Mouse (Mus musculus) R1 (cell line): ENCODE measurements at regions not wholly inside any gene's neighbourhood (a gene's known extent, or its start where the extent isn't known, plus 50 kb on each side); places are given as distances from the start of the nearest gene placed in this dataset.

ENCODE experiments used
- DNase-seq: peaks from one replicate; pipeline ENCODE4 v3.0.0-alpha.2; 2018; ENCODE audit warnings: low read depth, low spot score

DNA sequence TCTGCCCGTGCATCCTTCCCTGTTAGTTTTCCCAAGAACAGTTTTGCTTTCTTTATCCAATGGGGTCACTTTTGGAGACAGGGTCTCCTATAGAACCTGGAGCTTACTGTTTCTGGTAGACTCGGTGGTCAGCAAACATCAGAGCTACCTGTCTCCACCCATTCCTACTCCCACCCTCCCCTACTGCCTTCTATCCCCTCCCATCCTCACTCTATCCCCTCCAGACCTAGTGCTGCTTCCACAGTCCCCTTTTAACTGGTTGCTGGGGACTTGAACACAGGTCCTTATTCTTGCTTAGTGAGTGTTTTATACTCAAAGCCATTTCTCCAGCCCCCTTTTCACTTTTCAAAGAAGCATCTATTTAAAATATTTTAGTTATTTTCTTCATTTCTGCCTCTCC, 189.4 kb upstream of the Fat4 start:
- DNase-seq, result no peak

DNA sequence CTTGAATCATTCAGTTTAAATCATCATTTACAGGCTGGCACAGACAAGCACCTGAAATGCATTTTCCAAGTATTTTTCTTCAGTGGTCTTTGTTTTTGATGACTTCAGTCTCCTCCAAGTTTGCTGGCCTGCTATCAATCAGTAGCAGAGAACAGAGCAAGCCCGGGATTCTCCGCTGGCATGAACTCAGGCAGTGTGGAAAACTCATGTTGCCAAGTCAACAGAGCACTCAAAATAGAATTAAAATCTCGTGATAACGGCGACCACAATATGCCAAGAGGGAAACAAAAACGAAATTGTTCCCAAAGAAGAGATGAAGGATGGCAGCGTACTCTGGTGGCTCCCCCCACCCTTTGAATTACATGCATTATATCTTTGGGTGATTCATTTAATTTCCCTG, 190.9 kb upstream of the Fat4 start:
- DNase-seq, result no peak

DNA sequence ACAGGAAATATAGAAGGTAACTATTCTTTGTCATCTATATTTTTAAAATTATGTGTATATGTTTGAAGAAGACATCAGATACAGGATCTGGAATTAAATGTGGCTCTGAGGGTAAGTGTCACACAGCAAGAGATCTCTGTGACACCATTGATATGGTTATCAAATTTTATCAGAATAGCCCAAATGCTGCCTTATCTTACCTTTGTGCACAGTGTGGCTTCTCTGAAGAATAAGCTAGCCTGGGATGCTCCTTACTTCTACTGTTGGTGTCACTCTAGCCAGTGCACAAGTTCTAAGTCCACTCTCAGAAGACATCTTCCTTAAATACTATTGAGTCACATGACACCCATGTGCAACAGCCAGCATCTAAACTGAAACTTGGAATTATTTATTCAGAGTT, 194.0 kb upstream of the Fat4 start:
- DNase-seq, result no peak

DNA sequence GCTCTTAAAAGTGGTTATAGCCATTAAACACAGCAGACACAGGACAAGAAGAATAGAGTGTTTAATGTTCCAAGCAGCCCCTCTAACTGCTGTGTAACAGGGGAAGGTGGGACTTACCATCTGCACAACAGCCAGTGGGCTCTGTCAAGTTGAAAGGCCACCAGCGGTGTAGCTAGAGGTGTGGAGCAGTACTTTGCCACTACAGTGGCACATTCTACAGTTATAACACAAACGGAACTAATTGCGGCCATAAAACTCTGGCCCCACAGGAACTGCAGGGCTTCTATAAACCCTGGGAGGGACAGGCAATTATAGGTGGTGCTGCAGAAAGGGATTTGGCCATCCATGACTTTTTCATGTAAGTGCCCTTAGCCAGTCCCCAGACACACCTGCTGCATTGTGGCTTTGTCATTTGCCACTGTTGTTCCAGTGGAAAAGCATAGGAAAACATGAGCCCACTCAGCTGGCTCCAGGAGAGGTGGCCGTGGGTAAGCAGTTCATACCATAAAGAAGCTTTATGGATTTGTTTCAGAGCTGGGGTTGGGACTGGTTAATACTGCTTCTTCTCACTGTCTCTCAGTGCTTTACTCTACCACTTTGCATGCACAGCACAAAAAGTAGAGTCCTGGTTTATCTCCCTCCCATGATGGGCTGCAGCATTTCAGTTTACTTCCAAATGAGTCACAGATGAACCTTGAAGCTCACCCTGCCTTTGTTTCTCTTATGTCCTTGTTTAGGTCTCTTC, 199.8 kb upstream of the Ankrd50 start:
- no peak for DNase-seq

DNA sequence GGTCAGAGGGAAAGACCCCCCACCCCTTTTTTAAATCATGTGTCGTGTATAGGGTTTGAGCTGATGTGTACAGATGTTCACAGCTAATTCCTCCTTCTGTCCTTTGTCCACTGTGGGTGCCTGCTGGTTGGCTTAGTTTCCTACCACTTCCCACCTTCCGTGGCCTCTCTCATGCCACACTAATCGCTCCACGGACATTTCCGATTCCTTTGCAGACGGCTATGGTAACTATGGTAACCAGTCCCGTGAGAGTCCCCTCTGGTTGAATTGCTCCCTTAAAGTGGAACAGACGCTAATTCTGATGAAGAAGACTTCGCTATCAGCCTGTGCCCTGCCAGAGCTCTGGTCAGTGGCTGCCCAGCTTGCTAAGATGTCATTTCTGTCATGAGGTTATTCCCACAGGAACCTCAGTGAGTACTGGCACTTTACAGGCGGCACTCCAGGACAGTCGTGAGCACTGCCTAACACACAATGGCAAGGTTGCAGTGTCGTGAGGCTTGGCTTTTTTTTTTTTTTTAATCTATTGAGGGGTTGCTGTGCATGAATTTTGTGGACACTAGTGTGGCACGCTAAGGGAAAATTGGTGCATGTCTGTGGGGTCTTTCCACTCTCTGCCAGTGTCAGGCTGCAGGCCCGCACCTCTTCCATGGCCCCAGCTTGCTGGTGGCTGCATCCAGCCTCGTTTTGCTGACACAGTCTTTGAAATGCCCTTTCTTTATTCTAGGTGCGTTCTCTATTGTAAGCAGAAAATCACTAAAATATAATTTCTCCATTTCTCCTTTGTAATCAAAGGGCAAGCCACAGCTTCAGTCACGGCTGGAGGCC, 179.2 kb upstream of the Ankrd50 start:
- peak; percentile 50 for DNase-seq

DNA sequence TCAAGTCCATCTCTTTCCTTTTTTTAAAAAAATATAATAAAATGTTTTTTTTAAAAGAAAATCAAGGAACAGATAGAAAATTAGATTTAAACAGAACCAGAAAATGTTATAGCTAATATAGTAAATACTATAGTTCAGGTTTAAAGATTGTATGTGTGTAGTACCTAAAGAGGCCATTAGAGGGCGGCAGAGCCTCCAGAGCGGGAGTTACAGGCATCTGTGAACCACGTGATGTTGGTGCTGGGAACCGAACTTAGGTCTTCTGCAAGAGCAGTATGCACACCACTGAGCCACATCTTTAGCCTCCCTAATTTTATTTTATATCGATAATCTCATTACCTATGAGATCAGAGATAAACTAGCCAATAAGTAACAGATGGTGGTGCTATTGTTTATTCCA, 178.4 kb upstream of the Ankrd50 start:
- peak; percentile 54 for DNase-seq

DNA sequence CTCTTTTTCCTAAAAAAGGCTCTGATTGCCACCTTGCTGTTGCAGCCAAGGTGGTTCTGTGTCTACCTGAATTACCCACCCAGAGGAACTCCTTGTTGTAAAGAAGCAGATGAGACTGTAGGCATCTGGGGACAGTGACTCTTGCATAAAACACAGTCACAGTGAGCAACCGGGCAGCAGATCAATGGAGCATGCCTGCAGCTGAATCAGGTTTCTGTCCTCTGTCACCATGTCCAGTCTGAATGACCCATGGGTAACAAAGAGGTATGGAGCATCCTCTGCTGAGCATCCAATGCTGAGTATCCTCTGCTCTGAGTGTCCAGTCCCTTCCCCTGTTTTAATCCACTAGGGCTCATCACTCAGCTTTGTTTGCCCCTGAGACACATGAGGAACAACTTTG, 172.1 kb upstream of the Ankrd50 start:
- DNase-seq, result no peak

DNA sequence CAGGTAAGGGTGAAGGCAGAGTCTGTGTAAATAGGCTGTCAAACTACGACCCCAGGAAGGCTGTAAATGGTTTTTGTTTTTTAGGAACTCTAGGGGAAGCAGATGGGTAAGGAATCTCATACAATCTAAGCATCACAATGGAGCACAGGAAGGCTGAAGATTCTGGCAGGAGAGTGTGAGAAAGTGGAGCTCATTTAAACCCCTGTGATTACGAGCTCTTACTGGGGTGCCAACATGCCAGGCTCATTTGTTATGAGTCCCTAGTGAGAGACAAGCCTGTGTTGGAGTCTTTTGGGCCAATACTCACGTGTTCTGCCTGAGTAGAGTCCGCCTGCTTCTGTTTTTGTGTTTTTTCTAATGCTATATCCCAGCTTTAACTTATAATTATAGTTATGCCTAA, 169.3 kb upstream of the Ankrd50 start:
- DNase-seq, result peak; percentile 4

DNA sequence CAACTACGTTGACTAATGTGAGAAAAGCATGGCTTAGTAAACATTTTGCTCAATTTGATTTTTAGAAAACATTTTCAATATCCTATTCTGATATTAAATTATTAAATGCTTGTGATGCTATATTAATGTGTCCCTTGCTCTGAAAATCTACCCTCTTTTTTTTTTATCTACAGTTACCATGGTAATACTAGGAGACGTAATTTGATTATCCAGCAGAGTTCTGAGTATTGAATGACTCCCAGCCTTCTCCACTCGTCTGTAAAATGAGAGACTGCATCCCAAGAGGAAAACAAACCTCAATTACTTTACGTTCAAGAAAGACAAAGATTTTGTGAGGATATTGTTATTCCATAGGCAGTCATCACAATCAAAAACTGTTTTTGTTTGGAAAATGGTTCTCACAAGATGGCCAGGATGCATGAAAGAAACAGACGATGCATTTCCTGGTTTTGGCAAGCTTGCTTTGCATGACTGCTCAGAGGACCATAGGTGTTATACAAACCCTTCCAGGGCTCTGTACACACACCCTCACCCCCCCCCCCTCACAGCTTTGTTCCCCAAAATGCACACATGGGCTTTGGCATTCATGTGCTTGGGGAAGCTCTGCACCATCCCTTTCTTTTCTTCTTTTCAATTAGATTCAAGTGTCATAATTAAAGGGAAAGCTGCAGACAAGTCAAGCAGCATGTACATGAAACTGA, 168.5 kb upstream of the Ankrd50 start:
- DNase-seq, result no peak

DNA sequence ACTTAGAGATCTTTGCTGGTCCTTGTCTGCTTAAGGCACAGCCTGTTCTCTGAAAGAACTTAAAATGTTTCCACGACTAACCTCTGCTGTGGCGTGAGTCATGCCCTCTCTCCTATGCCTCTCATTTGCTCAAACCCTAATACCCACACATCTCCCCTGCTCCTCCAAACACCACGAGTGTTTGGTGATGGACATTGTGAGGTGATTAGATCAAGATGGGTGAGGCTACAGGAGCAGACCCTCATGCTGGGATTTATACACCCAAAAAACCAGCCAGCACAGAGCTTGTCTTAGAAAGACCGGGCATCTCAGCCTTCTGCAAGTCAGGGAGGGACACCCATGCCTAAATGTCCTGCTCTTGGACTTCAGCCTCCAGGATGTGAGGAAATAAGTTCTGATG, 165.5 kb upstream of the Ankrd50 start:
- DNase-seq, result no peak

DNA sequence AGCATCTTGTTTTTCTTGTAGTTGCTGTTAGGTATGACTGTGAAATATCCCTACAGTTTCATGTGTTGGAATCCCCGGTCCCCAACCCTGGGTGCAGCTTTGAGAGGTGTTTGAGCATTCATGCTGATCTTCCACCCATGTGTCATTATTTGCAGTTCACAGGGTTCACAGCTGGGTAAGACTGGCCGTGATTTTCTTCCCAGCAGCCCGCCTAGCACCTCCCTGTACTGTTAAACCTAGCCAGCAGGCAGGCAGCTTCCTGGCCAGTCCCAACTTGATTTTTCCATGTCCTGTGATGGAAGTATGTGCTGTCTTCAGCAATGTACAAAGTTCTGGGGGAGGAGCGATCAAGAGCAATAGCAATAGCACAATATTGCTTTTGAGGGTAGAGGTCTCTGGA, 164.0 kb upstream of the Ankrd50 start:
- DNase-seq, result no peak

DNA sequence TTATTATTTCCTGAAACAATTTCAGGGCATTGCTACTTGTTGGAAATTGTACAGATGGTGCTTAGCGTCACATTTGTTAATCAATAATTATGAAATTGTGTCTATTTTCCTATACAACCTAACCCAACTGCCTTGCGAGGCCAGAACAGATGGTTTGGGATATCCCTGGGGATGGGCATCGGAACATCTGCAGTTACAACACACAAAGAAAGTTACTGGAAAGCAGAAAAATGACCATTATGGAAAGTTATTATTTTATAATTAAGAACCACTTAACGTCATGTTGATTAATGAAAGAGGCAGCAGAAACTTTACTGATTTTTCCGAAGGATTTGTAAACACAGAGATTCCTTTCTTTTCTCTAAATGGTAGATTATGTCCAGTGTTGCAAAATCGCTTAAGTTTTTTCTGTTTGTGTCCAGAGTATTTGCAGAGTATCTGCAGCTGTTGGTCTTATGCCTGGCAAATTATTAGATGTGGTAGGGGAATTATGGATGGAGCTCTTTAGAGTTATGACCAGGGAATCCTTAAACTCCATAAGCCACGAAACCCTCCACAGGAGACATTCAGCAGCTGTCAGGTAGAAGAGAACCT, 163.2 kb upstream of the Ankrd50 start:
- no peak for DNase-seq

DNA sequence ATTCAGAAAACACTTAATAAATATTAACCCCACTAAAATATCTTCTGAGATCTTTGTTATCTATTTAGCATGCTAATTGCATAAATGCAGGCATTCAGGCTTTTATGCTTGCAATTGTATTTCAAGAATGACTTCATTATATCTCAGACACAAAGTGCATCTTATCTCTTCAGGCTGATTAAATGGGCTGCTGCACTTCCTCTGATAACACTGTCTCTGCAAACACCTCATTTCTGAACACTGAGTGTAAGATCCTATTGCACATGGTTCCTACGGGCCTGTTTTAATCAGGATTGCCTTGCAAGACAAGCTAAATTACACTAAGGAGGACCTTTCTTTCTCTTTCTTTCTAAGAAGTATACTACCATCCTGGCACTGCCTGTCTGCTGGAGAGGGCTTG, 157.1 kb upstream of the Ankrd50 start:
- DNase-seq, result no peak

DNA sequence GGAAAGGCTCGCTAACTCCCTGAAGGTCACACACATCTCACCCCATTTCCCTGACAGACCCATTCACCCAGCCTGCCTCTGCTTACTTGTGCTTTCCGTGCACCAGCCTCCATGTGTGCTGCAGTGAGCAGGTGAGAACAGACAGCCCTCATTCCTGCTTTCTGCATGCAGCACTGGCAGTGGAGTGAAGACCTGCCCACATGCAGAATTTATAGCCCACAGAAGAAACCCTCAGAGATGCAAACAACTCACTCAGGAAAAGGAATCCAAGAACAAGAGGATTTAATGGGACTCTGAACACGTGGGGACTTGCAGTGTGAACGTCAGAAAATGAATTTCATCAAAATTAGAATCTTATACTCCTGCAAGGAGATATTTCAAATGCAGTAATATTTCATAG, 152.2 kb upstream of the Ankrd50 start:
- DNase-seq, result no peak

DNA sequence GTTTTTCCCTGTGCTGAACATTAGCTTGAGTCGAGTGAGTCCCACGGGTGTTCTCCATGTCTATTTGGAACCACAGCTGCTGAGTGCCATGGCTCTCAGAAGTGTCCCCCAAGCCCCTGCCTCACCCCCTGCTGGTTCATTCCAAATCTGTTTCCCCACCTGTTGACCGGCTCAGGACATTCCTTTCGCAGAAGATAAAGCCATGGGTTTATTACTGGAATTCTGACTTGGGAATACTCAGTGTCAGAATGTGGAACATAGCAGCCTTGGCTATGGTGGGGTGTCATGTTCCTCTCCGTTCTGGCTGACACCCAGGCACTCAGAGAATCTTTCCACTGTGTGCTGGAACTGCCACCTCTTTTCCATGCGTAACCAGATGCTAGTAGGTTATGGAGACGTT, 148.7 kb upstream of the Ankrd50 start:
- no peak for DNase-seq

DNA sequence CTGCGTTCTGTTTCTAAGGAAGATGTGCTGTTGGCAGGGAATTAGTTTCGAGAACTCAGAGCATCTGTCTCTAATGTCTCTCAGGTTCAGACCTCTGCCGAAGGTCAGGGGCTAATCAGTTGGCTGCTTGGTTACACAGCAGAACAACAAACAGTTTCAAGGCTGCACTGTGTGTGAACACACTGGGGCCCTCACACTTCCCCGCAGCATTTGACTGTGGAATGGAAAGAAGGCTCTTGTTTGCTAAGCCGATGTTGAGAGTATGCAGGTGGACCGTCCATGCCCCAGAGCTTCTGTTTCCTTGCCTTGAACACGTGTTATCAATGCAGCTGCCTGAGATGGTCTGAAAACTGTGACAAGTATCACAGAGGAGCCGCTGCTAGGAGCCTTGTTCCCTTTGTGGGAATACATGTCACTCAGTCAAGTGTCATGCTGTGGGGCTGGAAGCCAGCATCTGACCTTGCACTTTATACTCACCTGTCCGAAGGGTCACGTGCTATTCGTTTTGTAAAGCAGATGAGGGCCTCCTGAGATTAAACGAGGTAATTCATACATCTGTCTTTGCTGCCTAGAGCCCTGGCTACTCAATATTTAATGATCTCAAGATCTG, 141.0 kb upstream of the Ankrd50 start:
- no peak for DNase-seq

DNA sequence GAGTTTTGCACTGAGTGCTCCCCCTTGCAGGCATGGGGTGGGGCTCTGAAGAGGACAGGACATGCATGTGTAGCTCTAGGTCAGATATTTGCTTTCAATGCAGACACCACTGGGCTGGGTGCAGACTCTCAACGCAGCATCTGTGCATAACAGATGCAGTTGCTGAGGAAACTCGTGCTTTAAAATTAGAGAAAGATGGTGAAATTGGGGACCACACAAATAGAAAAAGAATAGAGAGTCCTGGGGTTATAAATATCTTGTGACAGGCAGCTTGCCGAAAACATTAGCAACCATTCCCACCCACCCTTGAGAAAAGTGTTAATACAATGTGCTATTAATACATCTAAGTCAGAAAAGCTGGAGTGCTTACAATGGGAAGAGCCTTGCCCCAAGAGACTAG, 133.3 kb upstream of the Ankrd50 start:
- no peak for DNase-seq

DNA sequence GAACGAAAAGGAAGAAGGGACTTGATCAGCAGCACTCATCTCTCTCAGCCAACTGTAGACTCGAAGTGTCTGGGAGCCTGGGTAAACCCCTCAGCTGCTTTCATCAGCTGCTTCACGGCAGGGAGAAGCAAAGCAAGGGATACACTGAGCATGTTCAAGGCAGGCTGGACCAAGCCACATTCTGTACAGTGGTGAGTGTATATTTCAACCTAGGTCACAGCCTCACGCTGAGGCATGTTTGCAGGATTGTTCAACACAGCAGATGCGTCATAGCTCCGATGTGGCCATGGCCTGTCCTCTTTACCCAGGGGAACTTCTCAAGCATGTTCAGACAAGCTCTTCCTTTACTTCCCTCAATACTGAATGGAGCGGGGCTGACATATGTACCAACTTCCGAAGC, 132.6 kb upstream of the Ankrd50 start:
- DNase-seq, result no peak

DNA sequence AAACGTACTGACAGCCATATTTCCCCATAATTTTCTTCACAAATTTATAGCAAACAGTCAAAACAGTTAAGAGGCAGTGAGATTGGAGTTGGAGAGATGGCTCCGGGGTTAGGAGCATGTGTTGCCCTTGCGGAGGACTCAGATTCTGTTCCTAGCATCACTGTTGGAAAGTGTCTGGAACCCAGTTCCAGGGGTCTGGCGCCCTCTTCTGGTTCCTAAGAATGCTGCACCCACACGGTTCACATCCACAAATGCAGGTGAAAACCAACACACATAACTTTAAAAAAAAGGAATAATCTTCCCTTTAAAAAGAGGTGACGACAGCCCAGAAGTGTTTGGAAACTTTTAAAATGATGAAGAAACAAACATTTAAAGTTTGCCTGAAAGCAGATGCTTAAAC, 129.1 kb upstream of the Ankrd50 start:
- peak; percentile 39 for DNase-seq

DNA sequence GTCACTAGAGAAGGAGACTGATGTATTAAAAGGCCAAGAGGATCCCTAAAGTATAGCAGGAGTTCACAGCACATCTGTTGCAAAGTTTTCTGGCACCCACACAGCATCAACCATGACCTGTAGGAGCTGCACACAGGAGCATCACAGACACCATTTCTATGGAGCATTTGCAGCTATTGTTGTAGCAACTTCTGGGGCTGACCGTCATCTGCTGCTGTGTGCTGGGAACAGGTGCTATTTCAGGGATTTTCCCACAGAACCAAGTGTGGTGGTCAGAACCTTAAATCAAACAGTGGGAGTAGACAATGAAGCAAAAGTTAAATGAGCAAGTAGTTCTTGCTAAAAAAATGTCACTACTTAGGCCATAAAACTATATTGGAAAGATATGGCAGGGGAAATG, 106.9 kb upstream of the Ankrd50 start:
- DNase-seq, result no peak

DNA sequence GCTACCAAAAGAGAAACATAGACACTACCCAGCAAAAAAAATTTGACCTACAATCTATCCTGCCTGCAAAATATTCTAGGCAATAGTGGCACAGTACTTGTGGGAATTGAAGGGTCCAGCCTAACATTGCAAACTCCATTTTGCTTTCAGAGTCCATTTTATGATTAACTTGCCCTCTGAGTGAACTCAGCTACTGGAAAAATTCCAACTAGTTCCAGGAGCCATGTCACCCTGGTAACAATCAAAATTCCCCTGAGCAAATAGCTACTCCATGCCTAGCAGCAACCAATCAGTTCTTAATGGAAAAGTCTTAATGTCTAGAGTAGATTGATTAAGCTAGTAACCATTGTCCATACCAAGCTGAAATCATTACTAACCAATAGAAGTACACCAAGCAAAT, 104.3 kb upstream of the Ankrd50 start:
- no peak for DNase-seq

DNA sequence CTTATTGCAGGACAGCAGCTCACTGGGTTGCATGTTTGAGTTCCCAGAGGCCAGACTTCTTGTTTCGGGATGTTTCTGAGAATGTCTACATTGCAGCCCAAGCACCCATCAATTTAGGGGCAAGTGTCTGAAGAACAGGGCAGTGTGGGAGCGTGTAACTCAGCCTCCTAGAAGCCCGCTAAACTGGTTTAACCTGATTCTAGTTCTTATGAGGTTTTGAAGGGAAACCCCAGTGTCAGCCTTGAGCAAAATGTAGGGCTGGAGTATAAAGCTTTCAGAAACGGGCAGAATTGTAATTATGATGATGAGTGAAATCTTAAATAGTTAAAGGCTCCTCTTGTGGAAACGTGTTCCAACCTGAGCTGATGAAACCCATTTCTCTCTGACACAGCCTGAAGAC, 100.9 kb upstream of the Ankrd50 start:
- DNase-seq, result no peak
